Mouse (Mus musculus) myocyte (in vitro differentiated cells): Measurements from ENCODE around the gene Hist1h2ac. TPM values are rescaled to one million over a fixed set of nuclear protein-coding genes. Genes with fewer than 3 reads are reported as not detected.

Experiments
- H3K27me3 ChIP-seq: one replicate; pipeline ENCODE4 v1.6.1; 2011; ENCODE audit not compliant: control insufficient read depth, insufficient read depth, insufficient read length
- H3K36me3 ChIP-seq: one replicate; pipeline ENCODE4 v1.6.1; 2011; ENCODE audit not compliant: control insufficient read depth, insufficient read depth
- H3K4me2 ChIP-seq: one replicate; pipeline ENCODE4 v1.6.1; 2011; ENCODE audit warnings: low read depth, control low read depth
- H3K4me3 ChIP-seq: one replicate; pipeline ENCODE4 v1.5.1; 2011; ENCODE audit warnings: mild to moderate bottlenecking, control low read depth, moderate library complexity
- H3K79me2 ChIP-seq: one replicate; pipeline ENCODE4 v1.6.1; 2011; ENCODE audit not compliant: control insufficient read depth, insufficient read depth
- H3ac ChIP-seq: one replicate; pipeline ENCODE4 v1.6.1; 2011; ENCODE audit not compliant: control insufficient read depth, insufficient read length
- CEBPB ChIP-seq: IDR thresholded peaks from 2 replicates; pipeline ENCODE4 v1.6.1; 2011; ENCODE audit warnings: mild to moderate bottlenecking, moderate library complexity; ENCODE audit not compliant: poor library complexity, insufficient read depth, severe bottlenecking
- E2F4 ChIP-seq: IDR thresholded peaks from one replicate; pipeline ENCODE4 v1.6.1; 2011; ENCODE audit warnings: mild to moderate bottlenecking, control low read depth, moderate library complexity; ENCODE audit not compliant: insufficient read depth
- MAX ChIP-seq: IDR thresholded peaks from one replicate; pipeline ENCODE4 v1.6.1; 2011; ENCODE audit warnings: low read depth, mild to moderate bottlenecking, control low read depth
- MYOD1 ChIP-seq, 3 experiments: IDR thresholded peaks; one replicate each; pipeline ENCODE4 v1.6.1; 2011; ENCODE audit warnings: control low read depth in 2 of 3, low read depth in 2 of 3, mild to moderate bottlenecking in 2 of 3, moderate library complexity in 1 of 3; ENCODE audit not compliant: insufficient read length in 2 of 3, control insufficient read depth in 1 of 3
- MYOG ChIP-seq, 3 experiments: IDR thresholded peaks; one replicate each; pipeline ENCODE4 v1.6.1; 2011; ENCODE audit warnings: control low read depth in 2 of 3, low read depth in 2 of 3, mild to moderate bottlenecking in 2 of 3; ENCODE audit not compliant: insufficient read length in 2 of 3, control insufficient read depth in 1 of 3, insufficient read depth in 1 of 3
- POLR2A ChIP-seq: IDR thresholded peaks from one replicate; pipeline ENCODE4 v1.6.1; 2011; ENCODE audit warnings: low read depth, mild to moderate bottlenecking, control low read depth, moderate library complexity; ENCODE audit not compliant: insufficient read length
- POLR2AphosphoS2 ChIP-seq: IDR thresholded peaks from one replicate; pipeline ENCODE4 v1.6.1; 2011; ENCODE audit warnings: low read depth, control low read depth; ENCODE audit not compliant: insufficient read length
- REST ChIP-seq: IDR thresholded peaks from one replicate; pipeline ENCODE4 v1.6.1; 2011; ENCODE audit warnings: mild to moderate bottlenecking, control low read depth, moderate library complexity; ENCODE audit not compliant: insufficient read depth, insufficient read length
- SRF ChIP-seq: IDR thresholded peaks from one replicate; pipeline ENCODE4 v1.6.1; 2011; ENCODE audit warnings: low read depth; ENCODE audit not compliant: control insufficient read depth, insufficient read length
- TCF12 ChIP-seq: IDR thresholded peaks from one replicate; pipeline ENCODE4 v1.6.1; 2011; ENCODE audit warnings: mild to moderate bottlenecking, control low read depth; ENCODE audit not compliant: poor library complexity, insufficient read depth, severe bottlenecking
- TCF3 ChIP-seq: IDR thresholded peaks from one replicate; pipeline ENCODE4 v1.6.1; 2011; ENCODE audit warnings: low read depth, control low read depth; ENCODE audit not compliant: insufficient read length
- USF1 ChIP-seq: IDR thresholded peaks from one replicate; pipeline ENCODE4 v1.6.1; 2011; ENCODE audit warnings: low read depth, mild to moderate bottlenecking, control low read depth, moderate library complexity
- polyA plus RNA-seq: library from polyadenylated mRNA; unstranded; fragments of >200 nt; fragmentation: generic; extraction: Trizol; gene quantifications from one replicate; pipeline ENCODE4 v1.2.1, GENCODE M21; 2012; ENCODE audit warnings: missing spikeins

Gene Hist1h2ac
- polyA plus RNA-seq, 1 experiment, result 1.3 TPM

DNA sequence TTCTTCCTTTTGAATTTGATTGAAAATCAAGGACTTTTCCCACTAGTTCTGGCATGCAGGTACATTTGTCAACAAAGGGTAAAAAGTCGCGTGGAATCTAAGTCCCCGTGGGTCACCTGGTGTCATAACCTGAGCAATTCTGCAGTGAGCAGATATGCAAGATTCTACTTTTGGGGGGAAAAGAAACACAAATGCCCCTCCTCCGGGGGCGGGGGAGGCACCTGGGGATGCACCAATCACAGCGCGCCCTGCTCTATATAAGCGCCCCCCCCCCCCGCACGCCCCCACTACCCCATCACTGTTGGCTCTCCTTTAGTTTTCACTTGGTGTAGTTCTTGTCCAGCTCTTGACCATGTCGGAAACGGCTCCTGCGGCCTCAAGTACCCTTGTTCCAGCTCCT, 11.8 kb upstream of the Hist1h2ac start, which contains the start of gene Hist1h1t:
Hist1h1t (plus strand) TSS at position 301 of the 400 bp plus-strand sequence.
- Histone ChIP-seq H3ac (no peak within 1 kb of the TSS), H3K27me3 (no peaks in the 10 kb centered on the region), H3K36me3 (peaks cover 5% of the 10 kb centered on the region), H3K79me2 (no peaks in the 10 kb centered on the region), H3K4me3 (no peak within 1 kb of the TSS), H3K4me2 (no peak within 1 kb of the TSS)
- TF ChIP-seq TCF3 (no peak), REST (no peak), SRF (no peak), USF1 (no peak), MYOG (IDR thresholded peaks at IDR 0.05; ENCODE audit: control insufficient read depth in 1 of 3, insufficient read depth in 1 of 3, insufficient read length in 2 of 3, low read depth in 2 of 3) (no peak), CEBPB (no peak), MYOD1 (IDR thresholded peaks at IDR 0.05; ENCODE audit: control insufficient read depth in 1 of 3, insufficient read length in 2 of 3, low read depth in 2 of 3) (no peak), POLR2AphosphoS2 (no peak), MAX (no peak), POLR2A (no peak), TCF12 (no peak), E2F4 (no peak)

DNA sequence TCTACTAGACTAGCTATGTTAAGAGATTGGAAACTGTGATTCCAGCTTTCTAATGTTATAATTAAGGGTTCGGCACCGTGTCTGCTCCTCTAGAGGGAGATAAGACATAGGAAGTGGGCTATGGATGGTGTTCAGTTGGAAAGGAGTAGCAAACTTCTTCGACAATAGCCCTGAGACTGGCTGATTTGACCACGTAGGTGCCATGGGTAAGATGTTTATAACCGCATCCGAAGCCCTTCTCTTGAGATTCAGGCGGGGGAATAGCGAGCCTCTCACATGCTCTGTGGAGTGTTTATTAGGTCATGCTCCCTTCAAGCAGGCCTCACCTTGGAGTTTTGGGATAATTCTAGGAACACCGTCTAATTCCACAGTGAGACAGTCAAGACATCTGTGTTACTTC, 11.2 kb upstream of the Hist1h2ac start:
- Histone ChIP-seq H3K36me3 (peaks cover 5% of the 10 kb centered on the region), H3ac (no peak overlapping the region), H3K79me2 (no peaks in the 10 kb centered on the region), H3K27me3 (no peaks in the 10 kb centered on the region), H3K4me3 (no peak overlapping the region), H3K4me2 (no peak overlapping the region)
- TF ChIP-seq MAX, result no peak
- no peak for TF ChIP-seq REST
- no peak for TF ChIP-seq POLR2A
- TF ChIP-seq TCF12, result no peak
- no peak for TF ChIP-seq E2F4
- TF ChIP-seq MYOD1 (IDR thresholded peaks at IDR 0.05; ENCODE audit: control insufficient read depth in 1 of 3, insufficient read length in 2 of 3, low read depth in 2 of 3), result no peak
- no peak for TF ChIP-seq MYOG (IDR thresholded peaks at IDR 0.05; ENCODE audit: control insufficient read depth in 1 of 3, insufficient read depth in 1 of 3, insufficient read length in 2 of 3, low read depth in 2 of 3)
- TF ChIP-seq POLR2AphosphoS2, result no peak
- TF ChIP-seq TCF3, result no peak
- TF ChIP-seq USF1, result no peak
- TF ChIP-seq SRF, result no peak
- TF ChIP-seq CEBPB, result no peak

DNA sequence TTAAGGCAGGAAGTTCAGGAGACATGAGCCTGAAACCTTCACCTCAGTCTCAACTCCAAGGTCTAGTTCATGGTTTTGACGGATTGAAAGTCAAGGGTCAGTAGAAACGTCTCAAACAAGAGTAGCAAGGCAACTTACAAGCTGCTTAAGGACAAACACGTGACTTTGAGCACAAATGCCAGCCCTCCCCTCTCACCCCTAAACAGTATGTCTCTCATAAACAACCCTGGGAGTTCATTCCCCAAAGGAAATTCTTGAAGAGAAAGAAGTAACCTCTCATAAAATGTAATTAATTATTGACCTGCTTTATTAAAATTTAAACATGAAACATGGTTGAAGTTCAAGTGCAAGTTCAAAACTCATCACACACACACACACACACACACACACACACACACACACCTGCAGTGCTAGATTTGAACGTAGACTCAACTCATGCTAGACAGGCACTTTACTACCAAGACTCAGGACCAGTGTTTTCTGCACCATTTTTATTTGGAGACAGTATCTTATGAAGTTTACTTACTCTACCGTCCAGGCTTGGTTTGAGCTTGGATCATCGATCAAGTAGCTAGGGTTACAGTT, 10.2 kb upstream of the Hist1h2ac start:
- Histone ChIP-seq H3ac (no peak overlapping the region), H3K27me3 (no peaks in the 10 kb centered on the region), H3K79me2 (no peaks in the 10 kb centered on the region), H3K36me3 (peaks cover 5% of the 10 kb centered on the region), H3K4me2 (no peak overlapping the region), H3K4me3 (no peak overlapping the region)
- TF ChIP-seq MAX, result no peak

DNA sequence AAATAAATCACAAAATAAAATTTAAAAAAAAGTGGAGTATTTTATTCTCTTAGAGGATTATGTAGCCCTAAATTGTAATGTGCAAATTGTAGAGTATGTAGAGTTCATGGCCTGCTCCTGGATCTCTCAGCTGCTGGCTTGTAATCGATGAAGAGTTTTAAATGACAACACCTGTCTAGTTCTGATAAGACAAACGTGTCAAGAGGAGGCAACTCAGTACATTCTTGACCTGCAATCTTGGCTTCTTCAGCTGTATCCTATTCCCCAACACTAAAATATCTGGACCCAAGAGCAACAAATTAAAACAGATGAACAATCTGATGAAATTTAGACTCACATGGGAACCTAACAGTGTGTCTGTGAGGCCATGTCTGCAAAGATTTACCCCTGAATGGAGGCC, 5.7 kb upstream of the Hist1h2ac start:
- H3K4me2 ChIP-seq, result no peak overlapping the region
- H3ac ChIP-seq, result no peak overlapping the region
- peaks cover 23% of the 10 kb centered on the region for H3K79me2 ChIP-seq
- TF ChIP-seq TCF12 (no peak), POLR2A (no peak), REST (no peak), POLR2AphosphoS2 (no peak), MYOG (IDR thresholded peaks at IDR 0.05; ENCODE audit: control insufficient read depth in 1 of 3, insufficient read depth in 1 of 3, insufficient read length in 2 of 3, low read depth in 2 of 3) (no peak), SRF (no peak), USF1 (no peak), MYOD1 (IDR thresholded peaks at IDR 0.05; ENCODE audit: control insufficient read depth in 1 of 3, insufficient read length in 2 of 3, low read depth in 2 of 3) (no peak), CEBPB (no peak), MAX (no peak), E2F4 (no peak), TCF3 (no peak)
- peaks cover 5% of the 10 kb centered on the region for H3K36me3 ChIP-seq
- H3K27me3 ChIP-seq, result no peaks in the 10 kb centered on the region
- H3K4me3 ChIP-seq, result no peak overlapping the region

DNA sequence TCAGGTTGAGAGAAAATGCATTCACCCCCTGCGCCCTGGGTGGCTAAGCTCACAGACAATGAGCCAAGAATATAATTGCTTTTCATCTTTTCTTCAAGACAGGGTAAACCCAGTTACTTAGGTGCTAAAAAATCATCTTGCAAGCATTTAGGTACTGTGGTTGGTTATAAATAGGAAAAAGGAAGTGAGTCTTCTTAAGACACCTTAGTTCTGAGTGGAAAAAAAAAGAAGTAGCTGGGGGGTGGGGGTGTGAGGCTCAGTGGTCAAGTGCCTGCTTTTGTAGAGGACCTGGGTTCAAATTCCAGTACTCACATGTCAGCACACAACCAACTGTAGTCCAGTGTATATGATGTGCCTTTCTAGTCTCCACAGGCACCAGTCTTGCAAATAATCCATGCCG, 5.2 kb upstream of the Hist1h2ac start:
- Histone ChIP-seq H3ac (no peak overlapping the region), H3K27me3 (no peaks in the 10 kb centered on the region)

More for the DNA sequence above, 5.2 kb upstream of the Hist1h2ac start:
- peaks cover 5% of the 10 kb centered on the region for H3K36me3 ChIP-seq
- H3K4me2 ChIP-seq, result no peak overlapping the region
- no peak overlapping the region for H3K4me3 ChIP-seq
- TF ChIP-seq TCF3, result no peak
- no peak for TF ChIP-seq MYOD1 (IDR thresholded peaks at IDR 0.05; ENCODE audit: control insufficient read depth in 1 of 3, insufficient read length in 2 of 3, low read depth in 2 of 3)
- TF ChIP-seq POLR2AphosphoS2, result no peak
- TF ChIP-seq POLR2A, result no peak
- no peak for TF ChIP-seq SRF
- no peak for TF ChIP-seq MAX
- no peak for TF ChIP-seq MYOG (IDR thresholded peaks at IDR 0.05; ENCODE audit: control insufficient read depth in 1 of 3, insufficient read depth in 1 of 3, insufficient read length in 2 of 3, low read depth in 2 of 3)
- no peak for TF ChIP-seq TCF12
- TF ChIP-seq REST, result no peak
- no peak for TF ChIP-seq USF1
- TF ChIP-seq E2F4, result no peak
- no peak for TF ChIP-seq CEBPB
- H3K79me2 ChIP-seq, result peaks cover 23% of the 10 kb centered on the region
